Mouse (Mus musculus) midbrain, embryonic 10.5 days (tissue): Measurements from ENCODE around the gene Eps8l3. TPM values are rescaled to one million over a fixed set of nuclear protein-coding genes. Genes with fewer than 3 reads are reported as not detected.
"Not testable (repeated sequence)": the region's sequence is repeated elsewhere in the genome, so short reads cannot be mapped to it uniquely, and the experiment has no call there.

Source experiments
- DNase-seq: peaks from one replicate; pipeline ENCODE4 v3.0.0-alpha.2; 2017; ENCODE audit warnings: low spot score
- H3K27ac ChIP-seq: fragments of 300-500 bp; sonication (generic); replicated peaks from 2 replicates; pipeline ENCODE4 v1.5.1; 2016; ENCODE audit warnings: mild to moderate bottlenecking
- H3K27me3 ChIP-seq: fragments of 300-500 bp; sonication (generic); 2 replicates; pipeline ENCODE4 v1.6.1; 2016; ENCODE audit warnings: low read depth, mild to moderate bottlenecking; ENCODE audit not compliant: poor library complexity, severe bottlenecking
- H3K36me3 ChIP-seq: fragments of 300-500 bp; sonication (generic); 2 replicates; pipeline ENCODE4 v1.6.1; 2016; ENCODE audit warnings: mild to moderate bottlenecking, moderate library complexity
- H3K4me1 ChIP-seq: fragments of 300-500 bp; sonication (generic); 2 replicates; pipeline ENCODE4 v1.6.1; 2016
- H3K4me3 ChIP-seq: fragments of 300-500 bp; sonication (generic); 2 replicates; pipeline ENCODE4 v1.5.1; 2016; ENCODE audit warnings: mild to moderate bottlenecking, moderate library complexity
- H3K9me3 ChIP-seq: fragments of 300-500 bp; sonication (generic); replicated peaks from 2 replicates; pipeline ENCODE4 v1.6.1; 2016; ENCODE audit warnings: mild to moderate bottlenecking
- WGBS: fragments of 180-500 bp; shearing (Covaris S2); methylation state at CpG from one replicate; pipeline ENCODE4 v1.1.7; 2016; 5-methylcytosine and 5-hydroxymethylcytosine counted together
- polyA plus RNA-seq: library from polyadenylated mRNA; unstranded; fragments of >200 nt; fragmentation: Nextera tagmentation; extraction: Ambion mirVana; gene quantifications from 2 replicates; pipeline ENCODE4 v1.2.1, GENCODE M21; 2016

The Eps8l3 gene
- polyA plus RNA-seq, 1 experiment from 2014 or later: not detected

DNA sequence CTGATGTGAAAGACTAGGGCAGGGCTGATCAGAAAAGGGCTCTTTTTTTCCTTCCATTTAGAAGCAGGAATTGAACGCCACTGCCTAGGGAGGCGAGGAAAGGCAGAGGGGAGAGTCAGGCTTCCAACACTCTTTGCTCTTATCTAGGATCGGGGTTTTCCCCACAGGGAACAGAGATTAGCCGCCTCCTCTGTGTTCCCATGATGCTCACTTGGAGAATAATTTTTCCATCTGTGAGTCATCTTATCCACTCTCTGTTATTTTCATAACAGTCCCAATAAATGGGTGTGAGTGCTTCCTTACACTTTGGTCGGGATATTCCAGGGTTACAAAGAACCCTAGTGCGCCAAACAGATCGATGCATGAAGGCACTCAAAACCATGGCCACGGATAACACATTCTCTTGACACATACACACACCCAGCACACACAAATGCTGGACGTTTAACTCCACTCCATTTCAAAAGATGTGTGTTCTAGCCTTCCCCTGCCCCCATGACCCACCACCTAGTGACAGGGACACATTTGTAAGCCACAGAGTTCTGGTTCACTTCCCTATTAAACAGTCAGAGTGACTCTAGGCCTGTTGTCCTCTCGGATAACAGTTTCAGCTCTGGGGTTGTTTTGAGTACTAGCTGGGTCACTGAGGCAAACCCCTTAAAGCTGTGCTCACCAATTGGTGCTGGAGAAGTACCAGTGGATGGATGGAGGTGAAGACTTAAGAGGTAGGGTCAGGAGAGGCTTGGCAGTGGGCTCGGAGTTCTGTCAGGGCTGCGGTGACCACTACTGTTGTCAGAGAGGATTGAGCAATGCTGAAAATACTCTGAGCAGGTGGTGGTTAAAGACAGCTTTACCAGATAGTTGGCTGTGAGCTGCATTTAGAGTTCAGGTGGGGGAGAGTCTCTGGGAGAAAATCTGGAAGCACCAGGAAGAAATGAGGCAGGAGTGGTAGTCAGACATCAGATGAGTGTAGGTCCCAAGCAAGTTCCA is 1.0 kb downstream of the Eps8l3 start:
- no peaks in the 10 kb centered on the region for H3K36me3 ChIP-seq
- H3K27ac ChIP-seq: no peak overlapping the region
- no peak for DNase-seq
- H3K4me1 ChIP-seq: peaks cover 6% of the 10 kb centered on the region
- H3K27me3 ChIP-seq: no peaks in the 10 kb centered on the region
- H3K4me3 ChIP-seq: no peak overlapping the region
- no peaks in the 10 kb centered on the region for H3K9me3 ChIP-seq
- WGBS: 84% methylated on average over 12 of the region's 12 CpGs

DNA sequence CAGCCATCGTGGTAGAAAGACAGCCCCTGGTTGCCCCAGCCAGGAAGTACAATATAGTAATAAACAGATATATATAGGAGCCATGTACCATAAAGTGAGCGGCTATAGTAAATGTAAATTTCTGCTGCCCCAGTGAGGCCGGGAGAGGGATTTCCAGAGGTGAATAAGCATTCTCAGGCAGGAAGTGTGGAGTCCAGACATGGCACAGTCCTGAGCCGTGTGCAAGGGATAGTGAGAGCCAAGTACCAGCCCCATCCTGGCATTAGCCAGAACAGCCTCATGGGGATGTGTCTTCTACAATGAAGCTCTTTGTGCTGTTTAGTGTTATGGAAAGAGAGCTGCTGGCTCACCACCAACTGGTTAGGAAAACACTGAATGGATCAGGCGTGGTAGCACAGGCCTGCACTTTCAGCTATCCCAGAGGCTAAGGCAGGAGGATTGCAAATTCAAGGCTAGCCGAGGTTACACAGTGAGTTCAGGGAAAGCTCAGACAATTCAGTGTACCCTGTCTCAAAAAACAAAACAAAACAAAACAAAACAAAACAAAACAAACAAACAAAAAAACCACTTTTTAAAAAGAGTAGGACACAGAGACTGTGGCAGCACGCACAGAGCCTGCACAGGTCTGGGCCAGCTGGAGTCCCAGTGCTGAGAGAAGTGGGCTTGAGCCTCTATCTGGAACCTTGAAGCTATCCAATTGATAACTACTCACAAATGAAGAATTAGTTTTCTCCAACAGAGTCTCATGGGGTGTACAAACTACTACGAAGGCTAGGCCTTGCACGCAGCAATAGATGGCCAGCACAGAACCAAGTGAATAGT is 10.9 kb downstream of the Eps8l3 start:
- Histone ChIP-seq H3K27ac (no peak overlapping the region), H3K4me3 (no peak overlapping the region), H3K4me1 (no peaks in the 10 kb centered on the region), H3K27me3 (no peaks in the 10 kb centered on the region), H3K9me3 (no peaks in the 10 kb centered on the region), H3K36me3 (no peaks in the 10 kb centered on the region; the same call in 1 of the 2 replicates)
- 92% methylated on average over 9 of the region's 9 CpGs for WGBS
- DNase-seq: no peak

DNA sequence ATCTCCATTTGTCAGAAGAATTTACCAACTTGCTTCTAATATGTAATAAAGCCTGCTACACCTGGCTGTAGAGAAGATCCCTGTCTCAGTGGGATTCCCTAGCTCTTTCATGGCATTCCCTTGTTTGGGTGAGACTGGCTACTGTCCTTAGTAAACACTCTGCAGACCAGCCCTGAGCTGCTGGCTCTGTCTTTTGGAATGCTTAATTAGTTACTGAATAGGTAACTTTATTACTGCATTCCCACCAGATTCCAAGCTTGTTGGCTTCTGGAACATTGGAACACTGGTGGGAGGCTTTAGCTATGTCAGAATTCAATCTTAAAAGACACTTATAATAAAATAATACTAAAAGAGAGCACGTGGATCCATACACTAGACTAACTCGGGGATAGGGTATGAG is 12.2 kb downstream of the Eps8l3 start:
- not testable (repeated sequence) for H3K4me3 ChIP-seq, H3K27me3 ChIP-seq, H3K36me3 ChIP-seq, H3K9me3 ChIP-seq, H3K27ac ChIP-seq, DNase-seq, H3K4me1 ChIP-seq
- WGBS: 83% methylated on average over 2 of the region's 2 CpGs

DNA sequence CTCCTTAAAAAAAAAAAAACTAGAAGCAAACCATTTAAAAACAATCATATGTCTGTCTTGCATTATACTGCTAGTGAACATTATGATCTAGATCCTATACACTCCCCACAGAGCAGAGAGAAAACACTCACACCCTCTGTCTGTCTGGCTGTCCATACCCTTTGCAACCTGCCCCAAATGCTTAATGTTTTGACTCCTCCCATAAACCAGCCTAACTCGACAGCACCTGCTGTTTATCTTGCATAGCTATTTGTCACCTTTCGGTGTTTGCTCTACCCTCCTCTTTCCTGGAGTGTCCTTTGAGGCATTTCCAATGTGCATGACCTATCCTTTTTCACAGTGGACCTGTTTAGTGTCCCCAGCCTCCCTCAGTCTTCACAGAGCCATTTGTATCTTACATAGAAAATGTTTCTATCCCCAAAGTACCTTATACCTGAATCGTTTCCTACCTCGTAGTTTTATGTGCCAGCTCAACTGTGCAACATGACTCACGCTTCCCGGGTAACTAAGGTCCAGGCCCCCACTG is 18.2 kb downstream of the Eps8l3 start:
- no peak for DNase-seq
- Histone ChIP-seq H3K36me3 (peaks cover 29% of the 10 kb centered on the region), H3K27ac (peak overlapping the region; percentile 92), H3K4me3 (peak overlapping the region; percentile 65), H3K27me3 (no peaks in the 10 kb centered on the region), H3K9me3 (no peaks in the 10 kb centered on the region), H3K4me1 (peaks cover 14% of the 10 kb centered on the region)
- WGBS: 16% methylated on average over 6 of the region's 6 CpGs

DNA sequence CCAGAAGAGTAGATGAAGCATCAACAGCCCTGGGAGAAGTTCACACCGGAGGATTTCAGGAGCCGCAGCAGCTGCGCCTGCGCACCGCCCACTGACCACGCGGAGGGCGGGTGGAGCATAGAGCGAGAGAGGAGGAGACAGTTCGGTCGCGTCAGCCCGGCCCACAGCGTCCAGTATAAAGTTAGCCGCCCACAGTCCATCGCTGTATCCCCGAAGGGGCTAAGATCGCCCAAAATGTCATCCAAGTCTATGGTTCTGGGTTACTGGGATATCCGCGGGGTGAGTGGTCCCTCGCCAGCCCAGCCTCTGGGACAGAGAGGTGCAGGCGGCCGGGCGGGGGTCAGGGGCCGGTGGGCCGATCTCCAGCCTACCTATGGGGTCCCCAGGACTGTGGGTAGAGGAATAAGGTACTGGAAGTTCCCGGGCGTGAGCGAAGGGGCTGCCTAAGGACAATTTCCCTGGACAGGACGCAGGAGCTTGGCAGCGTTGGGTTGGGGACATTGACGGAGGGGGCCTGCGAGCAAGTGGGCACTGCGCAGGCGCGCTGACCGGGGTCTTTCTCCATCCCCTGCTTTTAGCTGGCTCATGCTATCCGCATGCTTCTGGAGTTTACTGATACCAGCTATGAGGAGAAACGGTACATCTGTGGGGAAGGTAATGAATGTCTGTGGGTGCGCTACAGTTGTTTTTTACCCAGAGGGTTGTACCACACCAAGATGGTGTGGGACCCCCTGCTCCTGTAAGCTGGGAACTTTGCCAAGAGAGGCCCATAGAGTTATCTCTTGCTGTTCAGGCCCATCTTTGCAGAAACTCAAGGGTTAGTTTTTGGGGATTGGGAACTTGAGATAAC is 18.9 kb downstream of the Eps8l3 start, which contains the start of gene Gstm5:
Gstm5 (plus strand) TSS at position 102 of the 850 bp plus-strand sequence.
- Histone ChIP-seq H3K27me3 (no peaks in the 10 kb centered on the region), H3K27ac (peak within 1 kb of the TSS; percentile 92), H3K4me3 (peak within 1 kb of the TSS; percentile 65), H3K9me3 (no peaks in the 10 kb centered on the region), H3K36me3 (peaks cover 29% of the 10 kb centered on the region), H3K4me1 (peaks cover 14% of the 10 kb centered on the region)
- DNase-seq: peak; percentile 88
- WGBS: 9% methylated on average over 40 of the region's 40 CpGs

DNA sequence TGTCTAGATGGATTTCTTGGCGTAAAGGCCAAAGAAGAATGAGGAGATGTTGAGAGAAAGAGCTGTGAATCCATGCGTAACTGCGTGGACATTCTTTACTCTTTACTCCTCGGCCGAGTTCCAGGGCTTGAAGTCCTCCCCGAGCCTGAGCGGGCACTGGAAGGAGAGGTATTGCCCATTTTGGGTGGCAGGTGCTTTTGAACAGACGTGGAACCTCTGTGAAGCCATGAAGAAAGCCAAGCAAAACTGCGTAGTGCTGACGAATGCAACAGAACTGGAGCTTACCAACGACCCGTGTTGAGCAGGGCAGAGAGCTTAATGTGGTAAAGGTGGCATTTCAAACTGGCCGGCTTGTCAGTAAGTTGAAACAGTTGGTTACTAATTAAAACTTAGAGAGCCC is 21.7 kb downstream of the Eps8l3 start:
- 92% methylated on average over 13 of the region's 13 CpGs for WGBS
- peaks cover 18% of the 10 kb centered on the region for H3K4me1 ChIP-seq
- peaks cover 29% of the 10 kb centered on the region for H3K36me3 ChIP-seq
- no peak overlapping the region for H3K27ac ChIP-seq
- H3K27me3 ChIP-seq: no peaks in the 10 kb centered on the region
- DNase-seq: no peak
- no peak overlapping the region for H3K4me3 ChIP-seq
- no peaks in the 10 kb centered on the region for H3K9me3 ChIP-seq

DNA sequence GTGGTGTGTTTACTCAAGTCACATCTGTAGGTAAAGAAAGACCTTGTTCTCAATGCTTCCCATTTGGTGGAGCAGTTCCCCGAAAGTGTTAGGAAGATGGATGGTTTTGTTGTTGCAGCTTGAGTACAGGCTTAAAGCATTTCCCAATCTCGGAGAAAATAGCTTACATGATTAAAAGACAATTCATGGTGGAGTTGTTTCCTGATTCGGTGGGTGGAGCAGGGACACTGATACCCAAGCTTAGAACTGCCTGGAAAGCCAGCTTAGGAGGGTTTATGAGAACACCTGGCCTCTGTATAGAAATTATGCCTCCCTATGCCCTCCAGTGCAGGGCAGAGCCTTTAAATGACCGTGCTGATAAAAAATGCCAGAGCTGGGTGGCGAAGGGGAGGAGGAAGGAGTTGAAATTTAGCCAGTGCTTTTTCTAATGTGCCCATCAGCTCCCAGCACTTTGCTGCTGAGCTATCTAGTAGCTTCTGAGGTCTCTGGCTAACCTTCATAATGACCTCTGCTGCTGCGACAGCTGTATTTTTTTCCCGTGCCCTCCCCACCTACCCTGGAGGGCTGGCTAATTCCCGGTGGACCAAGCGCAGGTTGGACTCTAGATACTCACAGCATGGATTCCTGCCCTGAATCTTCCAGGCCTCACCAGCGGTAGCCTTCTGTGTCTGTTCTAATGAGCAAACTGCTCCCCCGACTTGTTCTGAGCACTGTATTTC is 24.1 kb downstream of the Eps8l3 start:
- peaks cover 13% of the 10 kb centered on the region for H3K4me1 ChIP-seq
- H3K36me3 ChIP-seq: peaks cover 29% of the 10 kb centered on the region
- H3K9me3 ChIP-seq: no peaks in the 10 kb centered on the region
- no peak overlapping the region for H3K4me3 ChIP-seq
- DNase-seq: no peak
- H3K27ac ChIP-seq: no peak overlapping the region
- WGBS: 75% methylated on average over 11 of the region's 11 CpGs
- no peaks in the 10 kb centered on the region for H3K27me3 ChIP-seq

DNA sequence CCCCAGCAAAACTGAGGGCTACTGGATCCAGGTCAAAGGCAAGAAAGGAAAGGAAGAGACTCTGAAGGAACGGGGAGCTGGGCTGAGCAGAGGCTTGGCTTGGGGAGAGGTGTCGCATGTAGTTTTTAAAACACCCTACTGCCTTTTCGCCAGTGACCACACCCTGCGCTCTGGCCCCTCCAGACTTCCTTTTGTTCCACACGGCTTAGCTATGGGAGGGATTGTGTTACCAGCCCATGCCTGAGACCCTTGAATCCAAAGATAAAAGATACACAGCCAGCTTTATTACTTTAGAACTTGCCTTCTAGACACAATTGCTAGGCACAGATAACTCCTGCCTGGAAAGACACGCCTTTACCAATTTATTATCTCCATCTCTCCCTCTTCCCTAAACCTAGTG is 28.9 kb downstream of the Eps8l3 start:
- WGBS: 65% methylated on average over 6 of the region's 6 CpGs
- H3K4me1 ChIP-seq: 0 out of 2 replicates have a peak, but pooled peaks cover 9% of the 10 kb centered on the region
- H3K4me3 ChIP-seq: no peak overlapping the region
- no peak for DNase-seq
- no peak overlapping the region for H3K27ac ChIP-seq
- H3K36me3 ChIP-seq: no peaks in the 10 kb centered on the region
- no peaks in the 10 kb centered on the region for H3K9me3 ChIP-seq
- H3K27me3 ChIP-seq: no peaks in the 10 kb centered on the region

DNA sequence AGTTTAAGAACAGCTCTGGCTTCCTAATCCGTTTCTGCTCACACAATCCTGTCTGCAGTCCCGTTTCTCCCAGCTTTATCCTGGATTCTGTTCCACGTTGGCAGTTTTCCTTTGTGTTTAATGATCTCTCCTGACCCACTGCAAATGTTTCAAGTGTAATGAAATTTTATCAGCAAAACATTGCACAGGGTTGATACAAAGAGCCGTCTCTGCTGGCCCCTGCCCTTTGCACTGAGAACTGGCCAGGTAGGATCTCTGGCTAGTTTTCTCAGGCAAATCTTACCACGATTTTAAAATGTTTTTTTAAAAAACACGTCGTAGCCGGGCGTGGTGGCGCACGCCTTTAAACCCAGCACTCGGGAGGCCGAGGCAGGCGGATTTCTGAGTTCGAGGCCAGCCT is 39.6 kb downstream of the Eps8l3 start:
- no peak for DNase-seq

DNA sequence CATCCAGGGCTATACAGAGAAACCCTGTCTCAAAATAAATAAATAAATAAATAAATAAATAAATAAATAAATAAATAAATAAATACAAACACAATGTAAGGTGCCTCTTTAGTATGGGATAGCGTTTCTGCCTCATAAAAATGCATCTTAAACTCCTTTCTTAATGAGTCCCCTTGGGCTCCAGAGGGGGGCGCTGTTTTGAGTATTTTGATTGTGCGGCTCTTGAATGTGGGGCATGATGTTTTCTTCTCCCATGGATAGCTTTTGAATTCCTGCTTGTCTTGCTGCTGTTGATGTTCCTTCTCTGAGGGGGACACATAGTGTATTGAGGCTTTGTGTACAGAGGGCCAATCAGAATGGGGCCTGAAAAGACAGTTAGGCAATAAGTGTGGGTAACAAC is 40.1 kb downstream of the Eps8l3 start:
- 78% methylated on average over 3 of the region's 3 CpGs for WGBS
- DNase-seq: no peak
- Histone ChIP-seq H3K4me1 (no peaks in the 10 kb centered on the region), H3K27me3 (no peaks in the 10 kb centered on the region), H3K4me3 (no peak overlapping the region), H3K36me3 (no peaks in the 10 kb centered on the region), H3K27ac (no peak overlapping the region), H3K9me3 (no peaks in the 10 kb centered on the region)

More for the DNA sequence above, 39.6 kb downstream of the Eps8l3 start:
- Histone ChIP-seq H3K36me3 (no peaks in the 10 kb centered on the region), H3K9me3 (no peaks in the 10 kb centered on the region), H3K27me3 (no peaks in the 10 kb centered on the region), H3K4me3 (no peak overlapping the region), H3K4me1 (no peaks in the 10 kb centered on the region), H3K27ac (no peak overlapping the region)
- whole genome bisulfite sequencing: 83% methylated on average over 15 of the region's 15 CpGs

DNA sequence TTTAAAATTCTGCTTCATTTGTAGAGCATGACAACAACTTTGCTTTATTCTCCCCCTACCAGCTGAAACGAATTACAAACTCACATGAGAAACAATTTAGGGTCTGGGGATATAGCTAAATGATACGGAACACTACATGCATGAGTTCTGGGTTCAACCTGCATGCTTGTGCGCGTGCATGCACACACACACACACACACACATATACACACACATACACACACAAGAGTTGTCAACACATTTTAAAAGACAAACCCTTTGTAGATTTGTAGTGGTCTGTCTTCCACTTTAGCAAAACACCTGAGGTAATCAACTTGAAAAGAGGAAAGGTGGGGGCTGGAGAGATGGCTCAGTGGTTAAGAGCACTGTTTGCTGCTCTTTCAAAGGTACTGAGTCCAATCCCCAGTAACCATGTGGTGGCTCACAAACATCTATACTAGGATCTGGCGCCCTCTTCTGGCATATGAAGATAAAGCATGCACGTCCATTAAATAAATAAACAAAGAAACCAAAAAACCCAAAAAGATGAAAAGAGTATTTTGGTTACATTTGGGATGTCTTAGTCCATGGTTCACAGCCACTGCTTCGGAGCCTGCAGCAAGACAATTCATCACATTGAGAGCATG is 40.9 kb downstream of the Eps8l3 start:
- WGBS: 59% methylated on average over 7 of the region's 7 CpGs
- Histone ChIP-seq H3K4me3 (no peak overlapping the region), H3K9me3 (no peaks in the 10 kb centered on the region), H3K27ac (no peak overlapping the region), H3K4me1 (no peaks in the 10 kb centered on the region), H3K36me3 (no peaks in the 10 kb centered on the region), H3K27me3 (no peaks in the 10 kb centered on the region)
- DNase-seq: peak; percentile 47
